Mouse (Mus musculus) thymus, adult 2 months (tissue): ENCODE results near the gene H2-M10.1.

ENCODE experiments used
- CTCF ChIP-seq: fragments of 200-500 bp; IDR thresholded peaks from 2 replicates; pipeline ENCODE4 v1.5.1; 2012; ENCODE audit warnings: mild to moderate bottlenecking, control low read depth, low read length, moderate library complexity, borderline replicate concordance; ENCODE audit not compliant: control insufficient read depth, poor library complexity, insufficient read depth; ENCODE audit errors: extremely low read depth
- POLR2A ChIP-seq: fragments of 200-500 bp; IDR thresholded peaks from 2 replicates; pipeline ENCODE4 v1.6.1; 2012; ENCODE audit warnings: mild to moderate bottlenecking, low read length, control low read depth, moderate library complexity; ENCODE audit not compliant: control insufficient read depth, poor library complexity, insufficient read depth; ENCODE audit errors: extremely low read depth

- TF ChIP-seq CTCF (no peak), POLR2A (no peak)
These were observed 44.3 kb downstream of the H2-M10.1 start for GRCm38 (mm10) chr17:36281521-36282245.
